Mouse (Mus musculus): Measurements from ENCODE around the gene Bean1.

DNA sequence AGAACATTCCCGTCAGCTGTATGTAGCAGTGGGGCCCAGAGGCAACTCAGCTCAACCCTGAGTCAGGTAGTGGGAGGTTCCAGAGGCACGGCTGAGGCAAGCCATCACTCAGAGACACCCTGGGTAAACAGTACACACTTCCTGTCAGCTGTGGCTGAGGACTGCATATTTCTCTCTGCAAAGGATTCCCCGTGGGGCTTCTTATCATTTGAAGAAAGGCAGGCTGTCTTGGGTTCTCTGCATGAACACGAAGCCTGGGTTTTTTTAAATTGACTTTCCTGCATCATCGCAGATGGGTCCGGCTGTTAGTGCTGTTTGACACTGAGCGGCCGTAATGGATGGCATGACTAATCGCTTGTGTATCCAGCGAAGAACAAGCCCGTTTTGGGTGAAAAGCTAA, 21.3 kb downstream of the Bean1 start:
- TF ChIP-seq CTCF (IDR thresholded peaks at IDR 0.05; ENCODE audit: insufficient read depth, low read length): no peak
- no peak for TF ChIP-seq POLR2A (IDR thresholded peaks at IDR 0.05; ENCODE audit: borderline replicate concordance, extremely low read depth, low read depth, low read length)
